Mouse (Mus musculus) stomach, embryonic 15.5 days (tissue): ENCODE measurements around the gene Hoxb5. TPM values are rescaled to one million over a fixed set of nuclear protein-coding genes. Genes with fewer than 3 reads are reported as not detected.

ENCODE experiments used
- ATAC-seq: fragments of 200-750 bp; cut with Nextera tagmentation; 2 replicates; pipeline ENCODE4 v1.8.0; 2017; ENCODE audit warnings: low read depth, moderate number of reproducible peaks, moderate TSS enrichment; ENCODE audit not compliant: insufficient read depth, low FRiP score
- H3K27ac ChIP-seq: fragments of 300-500 bp; sonication (generic); 2 replicates; pipeline ENCODE4 v1.5.1; 2015; ENCODE audit warnings: mild to moderate bottlenecking, inconsistent platforms
- H3K27me3 ChIP-seq: fragments of 300-500 bp; sonication (generic); replicated peaks from 2 replicates; pipeline ENCODE4 v1.6.1; 2015; ENCODE audit warnings: inconsistent platforms
- H3K36me3 ChIP-seq: fragments of 300-500 bp; sonication (generic); 2 replicates; pipeline ENCODE4 v1.6.1; 2015; ENCODE audit warnings: inconsistent platforms
- H3K4me1 ChIP-seq: fragments of 300-500 bp; sonication (generic); 2 replicates; pipeline ENCODE4 v1.6.1; 2015; ENCODE audit warnings: inconsistent platforms
- H3K4me2 ChIP-seq: fragments of 300-500 bp; sonication (generic); 2 replicates; pipeline ENCODE4 v1.6.1; 2015; ENCODE audit warnings: mild to moderate bottlenecking, inconsistent platforms
- H3K4me3 ChIP-seq: fragments of 300-500 bp; sonication (generic); replicated peaks from 2 replicates; pipeline ENCODE4 v1.5.1; 2015; ENCODE audit warnings: inconsistent platforms
- H3K9ac ChIP-seq: fragments of 300-500 bp; sonication (generic); 2 replicates; pipeline ENCODE4 v1.6.1; 2015; ENCODE audit warnings: inconsistent platforms
- H3K9me3 ChIP-seq: fragments of 300-500 bp; sonication (generic); 2 replicates; pipeline ENCODE4 v1.6.1; 2016; ENCODE audit warnings: inconsistent platforms
- WGBS: fragments of 180-500 bp; shearing (Covaris S2); methylation state at CpG from one replicate; pipeline ENCODE4 v1.1.7; 2015; 5-methylcytosine and 5-hydroxymethylcytosine counted together
- polyA plus RNA-seq: library from polyadenylated mRNA; unstranded; fragments of >200 nt; fragmentation: Nextera tagmentation; extraction: Ambion mirVana; gene quantifications from 2 replicates; pipeline ENCODE4 v1.2.1, GENCODE M21; 2015

The Hoxb5 gene
- 17.6 and 17.9 TPM in 2 replicates for polyA plus RNA-seq

GRCm38 (mm10) chr11:96303151-96304099, at the start of gene Hoxb5:
Gene Hoxb5 (plus strand): TSS chr11:96303336.
- Histone ChIP-seq H3K4me2 (peak within 1 kb of the TSS; percentile 62), H3K4me3 (peak within 1 kb of the TSS; percentile 41), H3K27me3 (peaks cover 51% of the 10 kb centered on the region), H3K36me3 (no peaks in the 10 kb centered on the region), H3K9ac (peak within 1 kb of the TSS; percentile 47), H3K9me3 (no peaks in the 10 kb centered on the region), H3K4me1 (peaks cover 16% of the 10 kb centered on the region; the same call in 1 of the 2 replicates), H3K27ac (peak within 1 kb of the TSS; percentile 78)
- peak; percentile 54 for ATAC-seq
- 2% methylated on average over 69 of the region's 69 CpGs for WGBS

GRCm38 (mm10) chr11:96254221-96254620, 48.9 kb upstream of the Hoxb5 start:
- H3K4me3 ChIP-seq: no peak overlapping the region
- H3K4me1 ChIP-seq: peaks cover 9% of the 10 kb centered on the region; the same call in 1 of the 2 replicates
- no peak for ATAC-seq
- no peak overlapping the region for H3K9ac ChIP-seq
- H3K27me3 ChIP-seq: peaks cover 95% of the 10 kb centered on the region
- no peaks in the 10 kb centered on the region for H3K9me3 ChIP-seq
- no peak overlapping the region for H3K27ac ChIP-seq
- 4% methylated on average over 11 of the region's 11 CpGs for WGBS
- no peaks in the 10 kb centered on the region for H3K36me3 ChIP-seq
- no peak overlapping the region for H3K4me2 ChIP-seq

GRCm38 (mm10) chr11:96255111-96255995, 47.8 kb upstream of the Hoxb5 start:
- no peak overlapping the region for H3K9ac ChIP-seq
- no peaks in the 10 kb centered on the region for H3K36me3 ChIP-seq
- ATAC-seq: no peak
- no peak overlapping the region for H3K4me3 ChIP-seq
- 3% methylated on average over 39 of the region's 39 CpGs for WGBS
- no peak overlapping the region for H3K27ac ChIP-seq
- H3K9me3 ChIP-seq: no peaks in the 10 kb centered on the region
- peak overlapping the region; percentile 2; the same call in 1 of the 2 replicates for H3K4me2 ChIP-seq
- peaks cover 94% of the 10 kb centered on the region for H3K27me3 ChIP-seq
- peaks cover 11% of the 10 kb centered on the region; the same call in 1 of the 2 replicates for H3K4me1 ChIP-seq

- 3% methylated on average over 14 of the region's 14 CpGs for WGBS
- Histone ChIP-seq H3K27ac (no peak overlapping the region), H3K9me3 (no peaks in the 10 kb centered on the region), H3K4me3 (no peak overlapping the region), H3K4me2 (no peak overlapping the region), H3K27me3 (peaks cover 94% of the 10 kb centered on the region), H3K36me3 (no peaks in the 10 kb centered on the region), H3K9ac (no peak overlapping the region), H3K4me1 (peaks cover 9% of the 10 kb centered on the region; the same call in 1 of the 2 replicates)
- no peak for ATAC-seq
These were observed 47.1 kb upstream of the Hoxb5 start for GRCm38 (mm10) chr11:96255996-96256445.

GRCm38 (mm10) chr11:96257141-96257540, 46.0 kb upstream of the Hoxb5 start:
- H3K9ac ChIP-seq: no peak overlapping the region
- H3K4me1 ChIP-seq: 0 out of 2 replicates have a peak, but pooled peaks cover 3% of the 10 kb centered on the region
- 38% methylated on average over 2 of the region's 2 CpGs for WGBS
- H3K36me3 ChIP-seq: no peaks in the 10 kb centered on the region
- no peak overlapping the region for H3K27ac ChIP-seq
- H3K27me3 ChIP-seq: peaks cover 96% of the 10 kb centered on the region
- no peak overlapping the region for H3K4me3 ChIP-seq
- H3K4me2 ChIP-seq: no peak overlapping the region
- ATAC-seq: no peak
- H3K9me3 ChIP-seq: no peaks in the 10 kb centered on the region

- H3K9me3 ChIP-seq: no peaks in the 10 kb centered on the region
- 5% methylated on average over 2 of the region's 2 CpGs for WGBS
- no peak overlapping the region for H3K4me3 ChIP-seq
- no peak overlapping the region for H3K27ac ChIP-seq
- no peaks in the 10 kb centered on the region for H3K36me3 ChIP-seq
- 0 out of 2 replicates have a peak, but pooled peaks cover 3% of the 10 kb centered on the region for H3K4me1 ChIP-seq
- H3K4me2 ChIP-seq: no peak overlapping the region
- no peak overlapping the region for H3K9ac ChIP-seq
- no peak for ATAC-seq
- H3K27me3 ChIP-seq: peaks cover 97% of the 10 kb centered on the region
These were observed 44.1 kb upstream of the Hoxb5 start for GRCm38 (mm10) chr11:96259038-96259437.

- Histone ChIP-seq H3K36me3 (no peaks in the 10 kb centered on the region), H3K27ac (no peak overlapping the region), H3K9ac (no peak overlapping the region), H3K4me2 (no peak overlapping the region), H3K27me3 (peaks cover 97% of the 10 kb centered on the region), H3K4me3 (no peak overlapping the region), H3K4me1 (0 out of 2 replicates have a peak, but pooled peaks cover 3% of the 10 kb centered on the region), H3K9me3 (no peaks in the 10 kb centered on the region)
- ATAC-seq: no peak
- 4% methylated on average over 1 of the region's 1 CpGs for WGBS
These were observed 43.6 kb upstream of the Hoxb5 start for GRCm38 (mm10) chr11:96259511-96259910.

GRCm38 (mm10) chr11:96260310-96260970, 42.7 kb upstream of the Hoxb5 start:
- H3K9me3 ChIP-seq: no peaks in the 10 kb centered on the region
- H3K36me3 ChIP-seq: no peaks in the 10 kb centered on the region
- WGBS: 3% methylated on average over 23 of the region's 23 CpGs
- H3K27ac ChIP-seq: no peak overlapping the region
- 0 out of 2 replicates have a peak, but pooled peaks cover 3% of the 10 kb centered on the region for H3K4me1 ChIP-seq
- H3K4me3 ChIP-seq: no peak overlapping the region
- H3K4me2 ChIP-seq: no peak overlapping the region
- H3K27me3 ChIP-seq: peaks cover 98% of the 10 kb centered on the region
- ATAC-seq: no peak
- no peak overlapping the region for H3K9ac ChIP-seq

- peaks cover 98% of the 10 kb centered on the region for H3K27me3 ChIP-seq
- no peak for ATAC-seq
- no peak overlapping the region for H3K27ac ChIP-seq
- H3K4me2 ChIP-seq: no peak overlapping the region
- H3K36me3 ChIP-seq: no peaks in the 10 kb centered on the region
- no peaks in the 10 kb centered on the region for H3K9me3 ChIP-seq
- H3K9ac ChIP-seq: no peak overlapping the region
- H3K4me3 ChIP-seq: no peak overlapping the region
- 0 out of 2 replicates have a peak, but pooled peaks cover 3% of the 10 kb centered on the region for H3K4me1 ChIP-seq
- 2% methylated on average over 24 of the region's 24 CpGs for WGBS
These were observed 41.7 kb upstream of the Hoxb5 start for GRCm38 (mm10) chr11:96261323-96261890.

GRCm38 (mm10) chr11:96262262-96262830, 40.8 kb upstream of the Hoxb5 start:
- H3K4me3 ChIP-seq: no peak overlapping the region
- H3K27ac ChIP-seq: no peak overlapping the region
- no peak overlapping the region for H3K4me2 ChIP-seq
- ATAC-seq: no peak
- peaks cover 99% of the 10 kb centered on the region for H3K27me3 ChIP-seq
- no peak overlapping the region for H3K9ac ChIP-seq
- H3K36me3 ChIP-seq: no peaks in the 10 kb centered on the region
- H3K4me1 ChIP-seq: 0 out of 2 replicates have a peak, but pooled peaks cover 3% of the 10 kb centered on the region
- no peaks in the 10 kb centered on the region for H3K9me3 ChIP-seq
- WGBS: 15% methylated on average over 6 of the region's 6 CpGs
